Mouse (Mus musculus) stomach, embryonic 16.5 days (tissue): ENCODE data around the gene Cox8b. TPM values are rescaled to one million over a fixed set of nuclear protein-coding genes. Genes with fewer than 3 reads are reported as not detected.

Source experiments
- ATAC-seq: fragments of 200-750 bp; cut with Nextera tagmentation; 2 replicates; pipeline ENCODE4 v1.8.0; 2017; ENCODE audit warnings: moderate number of reproducible peaks, moderate TSS enrichment; ENCODE audit not compliant: insufficient read depth, low FRiP score
- H3K27ac ChIP-seq: fragments of 300-500 bp; sonication (generic); 2 replicates; pipeline ENCODE4 v1.5.1; 2014; ENCODE audit warnings: low read length
- H3K27me3 ChIP-seq: fragments of 300-500 bp; sonication (generic); 2 replicates; pipeline ENCODE4 v1.6.1; 2014; ENCODE audit warnings: low read length, control low read depth, mixed read lengths; ENCODE audit not compliant: control insufficient read depth, insufficient read depth
- H3K36me3 ChIP-seq: fragments of 300-500 bp; sonication (generic); 2 replicates; pipeline ENCODE4 v1.6.1; 2014; ENCODE audit warnings: low read length; ENCODE audit not compliant: control insufficient read depth, insufficient read depth
- H3K4me1 ChIP-seq: fragments of 300-500 bp; sonication (generic); 2 replicates; pipeline ENCODE4 v1.6.1; 2014; ENCODE audit warnings: low read length, control low read depth, mixed read lengths; ENCODE audit not compliant: control insufficient read depth, insufficient read depth
- H3K4me2 ChIP-seq: fragments of 300-500 bp; sonication (generic); 2 replicates; pipeline ENCODE4 v1.6.1; 2014; ENCODE audit warnings: low read depth, low read length, mixed read lengths
- H3K4me3 ChIP-seq: fragments of 300-500 bp; sonication (generic); replicated peaks from 2 replicates; pipeline ENCODE4 v1.5.1; 2014; ENCODE audit warnings: mild to moderate bottlenecking, low read length
- H3K9ac ChIP-seq: fragments of 300-500 bp; sonication (generic); 2 replicates; pipeline ENCODE4 v1.6.1; 2014; ENCODE audit warnings: low read length
- H3K9me3 ChIP-seq: fragments of 300-500 bp; sonication (generic); replicated peaks from 2 replicates; pipeline ENCODE4 v1.6.1; 2016; ENCODE audit warnings: low read length, control low read depth; ENCODE audit not compliant: control insufficient read depth
- WGBS: fragments of 180-500 bp; shearing (Covaris S2); extraction: QIAGEN DNeasy Blood & Tissue Kit; methylation state at CpG from one replicate; pipeline ENCODE4 v1.1.7; 2014; 5-methylcytosine and 5-hydroxymethylcytosine counted together
- polyA plus RNA-seq: library from polyadenylated mRNA; unstranded; fragments of >200 nt; fragmentation: Nextera tagmentation; extraction: Ambion mirVana; gene quantifications from 2 replicates; pipeline ENCODE4 v1.2.1, GENCODE M21; 2015

The Cox8b gene
- polyA plus RNA-seq, 1 experiment from 2014 or later: 19.4 TPM

GRCm38 (mm10) chr7:140942341-140942740, 42.1 kb upstream of the Cox8b start:
- Histone ChIP-seq H3K4me1 (peaks cover 26% of the 10 kb centered on the region), H3K9ac (peak overlapping the region; percentile 86), H3K27ac (peak overlapping the region; percentile 97), H3K36me3 (0 out of 2 replicates have a peak, but pooled peaks cover 4% of the 10 kb centered on the region), H3K4me2 (peak overlapping the region; percentile 65), H3K27me3 (no peaks in the 10 kb centered on the region), H3K9me3 (no peaks in the 10 kb centered on the region), H3K4me3 (peak overlapping the region; percentile 58)
- ATAC-seq: no peak
- WGBS: 29% methylated on average over 9 of the region's 9 CpGs

GRCm38 (mm10) chr7:140941222-140942051, 41.2 kb upstream of the Cox8b start, which contains the start of gene Pgghg:
Pgghg (plus strand) TSS chr7:140941391.
- H3K4me3 ChIP-seq: peak within 1 kb of the TSS; percentile 58
- peak within 1 kb of the TSS; percentile 86 for H3K9ac ChIP-seq
- H3K9me3 ChIP-seq: no peaks in the 10 kb centered on the region
- peak within 1 kb of the TSS; percentile 97 for H3K27ac ChIP-seq
- H3K4me1 ChIP-seq: peaks cover 26% of the 10 kb centered on the region
- H3K27me3 ChIP-seq: no peaks in the 10 kb centered on the region
- 2% methylated on average over 33 of the region's 33 CpGs for WGBS
- peak within 1 kb of the TSS; percentile 65 for H3K4me2 ChIP-seq
- 0 out of 2 replicates have a peak, but pooled peaks cover 4% of the 10 kb centered on the region for H3K36me3 ChIP-seq
- peak; percentile 91 for ATAC-seq

- peaks cover 26% of the 10 kb centered on the region for H3K4me1 ChIP-seq
- no peak overlapping the region for H3K4me3 ChIP-seq
- H3K9me3 ChIP-seq: no peaks in the 10 kb centered on the region
- H3K27ac ChIP-seq: peak overlapping the region; percentile 48
- H3K27me3 ChIP-seq: no peaks in the 10 kb centered on the region
- WGBS: 18% methylated on average over 8 of the region's 8 CpGs
- peak overlapping the region; percentile 25 for H3K4me2 ChIP-seq
- peak; percentile 19; the same call in 1 of the 2 replicates for ATAC-seq
- 0 out of 2 replicates have a peak overlapping the region, but pooled peaks have one; percentile 6 for H3K9ac ChIP-seq
- H3K36me3 ChIP-seq: no peaks in the 10 kb centered on the region
Measured at GRCm38 (mm10) chr7:140939669-140940171, 39.5 kb upstream of the Cox8b start.

- H3K4me2 ChIP-seq: no peak overlapping the region
- ATAC-seq: no peak
Measured at GRCm38 (mm10) chr7:140938896-140939295, 38.6 kb upstream of the Cox8b start.

GRCm38 (mm10) chr7:140938436-140938835, 38.2 kb upstream of the Cox8b start:
- H3K4me2 ChIP-seq: no peak overlapping the region
- peaks cover 21% of the 10 kb centered on the region for H3K4me1 ChIP-seq
- no peaks in the 10 kb centered on the region for H3K27me3 ChIP-seq
- no peak for ATAC-seq
- 49% methylated on average over 3 of the region's 3 CpGs for WGBS
- H3K9me3 ChIP-seq: no peaks in the 10 kb centered on the region
- H3K27ac ChIP-seq: no peak overlapping the region
- H3K36me3 ChIP-seq: no peaks in the 10 kb centered on the region
- no peak overlapping the region for H3K9ac ChIP-seq
- H3K4me3 ChIP-seq: no peak overlapping the region

More at GRCm38 (mm10) chr7:140938896-140939295, 38.6 kb upstream of the Cox8b start:
- Histone ChIP-seq H3K4me3 (no peak overlapping the region), H3K36me3 (no peaks in the 10 kb centered on the region), H3K9me3 (no peaks in the 10 kb centered on the region), H3K27me3 (no peaks in the 10 kb centered on the region), H3K9ac (no peak overlapping the region), H3K4me1 (peaks cover 24% of the 10 kb centered on the region), H3K27ac (peak overlapping the region; percentile 48)
- 45% methylated on average over 2 of the region's 2 CpGs for WGBS

DNA sequence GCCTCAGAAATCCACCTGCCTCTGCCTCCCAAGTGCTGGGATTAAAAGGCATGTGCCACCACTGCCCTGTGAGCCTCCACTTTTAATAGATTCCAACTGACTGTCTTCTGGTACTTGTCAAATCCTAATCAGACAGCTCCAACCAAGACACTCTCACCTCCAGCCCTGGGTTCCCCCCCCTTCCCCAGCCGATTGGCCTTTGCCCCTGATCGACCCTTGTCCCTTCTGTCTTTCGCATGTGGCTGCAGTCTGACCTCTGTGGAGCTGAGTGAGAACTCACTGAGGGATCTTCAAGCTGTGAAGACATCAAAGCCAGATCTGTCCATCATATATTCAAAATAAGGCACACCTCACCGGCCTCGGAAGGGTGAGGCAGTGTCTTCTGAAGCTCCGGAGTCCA, 26.9 kb upstream of the Cox8b start:
- 78% methylated on average over 6 of the region's 6 CpGs for WGBS
- Histone ChIP-seq H3K27ac (no peak overlapping the region), H3K9ac (no peak overlapping the region), H3K27me3 (peaks cover 27% of the 10 kb centered on the region), H3K4me2 (no peak overlapping the region), H3K4me1 (peaks cover 8% of the 10 kb centered on the region), H3K36me3 (no peaks in the 10 kb centered on the region), H3K9me3 (no peaks in the 10 kb centered on the region), H3K4me3 (no peak overlapping the region)
- no peak for ATAC-seq

- peaks cover 53% of the 10 kb centered on the region for H3K27me3 ChIP-seq
- H3K9ac ChIP-seq: peak overlapping the region; percentile 51
- ATAC-seq: no peak
Measured at GRCm38 (mm10) chr7:140923070-140923775, 23.0 kb upstream of the Cox8b start.

GRCm38 (mm10) chr7:140922398-140923069, 22.3 kb upstream of the Cox8b start:
- Histone ChIP-seq H3K4me2 (peak overlapping the region; percentile 71), H3K9ac (peak overlapping the region; percentile 51), H3K9me3 (no peaks in the 10 kb centered on the region), H3K27me3 (peaks cover 53% of the 10 kb centered on the region), H3K27ac (no peak overlapping the region), H3K4me1 (peaks cover 12% of the 10 kb centered on the region), H3K36me3 (no peaks in the 10 kb centered on the region), H3K4me3 (peak overlapping the region; percentile 48)
- WGBS: under 1% methylated on average over 49 of the region's 49 CpGs
- peak; percentile 26; the same call in 1 of the 2 replicates for ATAC-seq

More at GRCm38 (mm10) chr7:140923070-140923775, 23.0 kb upstream of the Cox8b start:
- 23% methylated on average over 30 of the region's 30 CpGs for WGBS
- H3K4me3 ChIP-seq: peak overlapping the region; percentile 48
- H3K4me2 ChIP-seq: peak overlapping the region; percentile 71
- H3K27ac ChIP-seq: no peak overlapping the region
- H3K9me3 ChIP-seq: no peaks in the 10 kb centered on the region
- peaks cover 12% of the 10 kb centered on the region for H3K4me1 ChIP-seq
- no peaks in the 10 kb centered on the region for H3K36me3 ChIP-seq
